Mouse (Mus musculus): Measurements from ENCODE around the gene Rasgef1b.

Rasgef1b gene

DNA sequence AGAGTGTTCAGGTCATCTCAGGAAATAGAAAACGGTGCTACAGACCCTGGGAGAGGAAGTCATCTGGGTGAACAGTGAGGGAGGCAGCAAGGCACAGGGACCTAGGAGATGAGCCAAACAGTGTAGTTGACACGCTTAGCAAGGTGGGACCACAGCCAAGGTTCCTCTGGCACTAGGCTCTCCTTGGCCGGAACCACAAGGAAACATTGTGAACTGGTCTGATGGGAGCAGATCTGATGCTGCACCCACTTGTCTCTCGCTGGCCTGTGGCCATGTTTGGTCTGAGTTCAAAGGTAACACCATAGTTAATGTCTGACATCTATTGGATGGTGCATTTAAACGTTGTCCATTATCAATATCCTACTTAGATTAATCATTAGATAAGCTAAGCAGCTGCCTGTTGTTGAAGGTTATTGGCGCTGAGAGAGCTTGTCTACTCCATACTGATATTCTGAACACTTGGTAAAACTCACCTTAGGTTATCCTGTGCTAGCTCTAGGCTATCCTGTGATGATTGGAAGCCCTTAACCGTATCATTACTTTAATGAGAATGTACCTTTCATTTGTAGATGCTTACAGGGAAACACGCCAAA, 380.5 kb downstream of the Rasgef1b start:
- no peak for DNase-seq

DNA sequence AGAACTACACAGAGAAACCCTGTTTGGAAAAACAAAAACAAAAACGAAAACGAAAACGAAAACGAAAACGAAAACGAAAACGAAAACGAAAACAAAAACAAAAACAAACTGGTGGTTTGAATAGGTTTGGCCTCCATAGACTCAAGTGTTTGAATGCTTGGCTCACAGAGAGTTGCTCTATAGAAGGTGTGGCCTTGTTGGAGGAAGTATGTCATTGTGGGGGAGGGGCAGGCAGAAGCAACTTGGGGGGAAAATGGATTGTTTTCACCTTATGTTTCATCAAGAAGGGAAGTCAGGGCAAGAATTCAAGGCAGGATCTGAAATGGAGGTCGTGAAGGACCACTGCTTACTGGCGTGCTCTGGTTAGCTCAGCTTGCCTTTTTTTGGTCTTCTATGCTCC, 386.3 kb downstream of the Rasgef1b start:
- DNase-seq, result no peak

DNA sequence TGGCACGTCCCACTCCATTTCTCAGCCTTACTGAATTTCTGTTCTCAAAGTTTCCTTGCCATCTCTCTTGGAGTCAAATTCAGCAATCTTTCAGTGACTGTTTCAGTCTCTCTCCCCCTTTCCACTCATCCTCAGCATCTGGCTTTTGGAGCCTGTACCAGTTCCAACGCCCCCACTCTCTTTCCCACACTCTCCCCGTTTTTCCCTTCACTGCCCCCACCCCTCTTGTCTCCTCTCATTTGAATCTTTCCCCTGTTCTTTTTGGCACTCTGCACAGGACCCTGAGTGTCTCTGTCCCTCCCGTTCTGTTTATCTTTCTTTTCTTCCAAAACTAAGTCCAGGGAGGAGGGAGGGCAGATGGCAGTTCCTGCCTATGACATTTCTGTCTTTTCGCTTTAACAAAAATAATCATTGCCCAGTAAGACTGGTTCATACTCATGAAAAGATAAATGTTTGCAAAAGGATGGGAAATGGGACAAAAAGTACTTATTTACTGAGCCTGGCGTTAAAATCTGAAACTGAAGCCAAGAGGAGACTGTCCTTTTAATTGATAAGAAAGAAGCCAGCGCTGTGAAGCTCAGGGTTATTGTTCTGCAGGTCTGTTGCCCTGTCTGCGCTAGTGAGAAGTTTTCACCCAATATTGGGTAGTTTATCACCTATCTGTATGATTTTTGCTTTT, 388.4 kb downstream of the Rasgef1b start:
- DNase-seq, result no peak

DNA sequence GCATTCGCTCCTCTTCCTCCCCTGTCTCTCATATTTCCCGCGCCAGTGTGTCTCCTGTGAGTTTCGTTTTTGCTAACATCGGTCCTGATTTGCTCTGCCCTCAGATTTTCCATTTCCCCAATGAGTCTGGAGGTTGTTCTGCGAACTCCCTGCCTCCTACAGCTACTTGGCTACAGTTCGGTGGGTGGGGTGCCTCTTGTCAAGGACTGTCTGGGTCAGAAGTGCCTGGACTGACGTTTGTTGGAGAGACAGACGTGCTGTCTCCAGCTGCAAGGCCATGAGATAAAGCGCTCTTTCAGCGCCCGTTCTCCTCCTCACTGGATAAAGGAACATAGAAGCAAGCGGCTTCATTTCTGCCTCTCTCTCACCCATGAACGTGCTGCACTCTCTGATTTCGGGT, 389.1 kb downstream of the Rasgef1b start:
- DNase-seq, result peak; percentile 14

DNA sequence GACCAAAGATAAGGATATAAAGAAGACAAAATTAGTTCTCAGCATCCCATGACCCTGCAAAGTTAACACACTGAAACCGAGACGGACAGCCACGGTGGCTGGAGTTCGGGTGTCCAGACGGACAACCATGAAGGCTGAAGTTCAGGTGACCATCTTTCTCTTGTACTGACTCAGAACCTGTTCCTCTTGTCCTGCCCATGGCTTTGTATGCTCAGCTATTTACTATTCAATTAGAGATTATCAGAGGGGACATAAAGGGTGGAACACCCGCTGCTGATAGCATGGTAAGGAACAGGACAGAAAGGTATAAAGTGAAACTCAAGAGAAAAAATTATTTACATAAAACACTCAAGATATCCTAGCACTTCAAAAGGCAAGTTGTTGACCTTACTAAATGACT, 390.0 kb downstream of the Rasgef1b start:
- no peak for DNase-seq

DNA sequence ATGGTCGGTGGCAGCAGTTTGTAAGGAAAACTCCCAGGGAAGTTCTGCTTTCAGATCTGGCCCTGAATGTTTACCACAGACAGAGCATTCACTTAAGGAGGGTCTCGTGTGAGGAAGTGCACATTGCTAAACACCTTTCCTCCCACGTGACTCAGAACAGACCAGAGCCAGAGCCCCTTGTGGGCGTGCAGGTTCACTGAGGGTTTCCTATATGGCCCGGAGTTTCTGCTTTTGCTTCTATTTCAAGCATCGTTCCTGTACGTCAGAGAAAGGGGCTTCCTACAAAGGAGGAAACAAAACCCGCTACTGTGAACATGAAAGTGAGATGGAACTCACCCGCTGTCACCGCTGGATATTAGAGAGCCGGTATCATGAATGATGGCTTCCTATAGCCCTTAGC, 392.4 kb downstream of the Rasgef1b start:
- DNase-seq, result no peak

DNA sequence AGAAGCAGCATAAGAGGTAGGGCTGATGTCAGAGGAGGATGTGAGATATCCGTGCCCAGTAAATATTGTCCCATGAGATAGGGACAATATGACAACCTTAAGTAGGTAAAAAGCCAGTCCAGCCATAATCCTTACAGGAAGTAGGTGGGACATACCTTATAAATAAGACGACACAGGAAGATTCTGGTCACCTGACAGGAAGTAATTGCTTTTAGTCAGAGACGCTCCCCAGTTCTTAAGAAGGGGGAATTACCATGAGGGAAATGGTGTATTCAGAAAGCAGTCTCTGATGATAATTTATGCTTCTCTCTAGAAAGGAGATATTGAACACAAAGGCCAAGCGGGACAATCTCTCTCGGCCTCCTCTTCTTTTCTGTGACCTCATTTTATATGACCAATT, 394.8 kb downstream of the Rasgef1b start:
- no peak for DNase-seq

DNA sequence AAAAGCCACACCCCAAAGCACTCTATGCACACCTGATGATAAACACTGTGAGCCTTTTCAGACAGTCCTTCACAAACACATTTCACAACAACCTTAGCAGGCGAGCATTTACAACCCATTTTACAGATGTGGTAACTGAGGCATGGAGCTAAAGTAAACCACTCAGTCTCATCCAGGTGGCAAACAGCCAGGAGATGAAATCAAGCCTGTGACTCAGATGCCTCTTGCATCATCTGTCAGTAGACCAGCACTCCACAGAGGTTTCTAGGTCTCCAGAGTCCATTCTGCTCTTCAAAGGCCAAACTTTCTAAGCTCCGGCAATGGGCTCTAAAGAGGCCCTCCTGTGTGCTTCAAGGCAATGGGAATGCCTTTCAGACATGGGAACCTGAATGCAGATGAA, 396.8 kb downstream of the Rasgef1b start:
- DNase-seq, result no peak

DNA sequence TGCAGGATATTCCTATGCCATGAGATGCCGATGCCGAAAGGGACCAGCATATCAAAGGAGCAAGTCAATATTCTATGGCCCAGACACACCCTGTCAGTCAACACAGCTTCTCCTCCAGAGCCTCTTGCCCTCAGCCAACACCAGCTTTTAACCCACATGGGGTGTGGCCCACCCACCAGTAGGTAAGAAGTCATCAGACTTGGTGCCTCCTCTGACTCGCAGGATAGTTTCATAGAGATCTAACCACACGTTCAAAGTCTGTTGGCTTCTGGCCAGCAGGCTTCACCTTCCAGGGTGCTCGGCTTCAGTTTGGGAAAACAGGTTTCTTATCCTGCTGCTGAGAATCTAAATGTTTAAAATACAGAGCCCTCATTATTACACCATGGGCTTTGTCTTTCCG, 399.8 kb downstream of the Rasgef1b start:
- no peak for DNase-seq

DNA sequence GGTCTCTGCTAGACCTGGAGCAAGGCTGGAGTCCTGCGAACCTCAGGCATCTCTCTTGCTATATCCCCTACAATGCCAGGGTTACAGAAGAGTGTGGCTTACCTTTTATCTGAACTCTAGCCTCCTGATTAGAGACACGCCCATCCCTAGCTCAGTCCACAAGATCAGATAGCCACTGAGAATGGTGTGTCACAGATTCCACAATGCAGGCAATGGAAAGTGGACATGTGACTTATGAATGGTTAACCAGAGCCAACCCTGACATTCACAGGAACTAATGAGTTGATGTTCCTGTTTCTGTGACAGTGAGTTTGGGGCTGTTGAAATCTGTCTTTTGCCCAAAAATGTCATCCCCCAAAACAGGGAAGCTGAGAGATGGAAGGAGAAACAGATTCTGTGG, 401.8 kb downstream of the Rasgef1b start:
- DNase-seq, result no peak

DNA sequence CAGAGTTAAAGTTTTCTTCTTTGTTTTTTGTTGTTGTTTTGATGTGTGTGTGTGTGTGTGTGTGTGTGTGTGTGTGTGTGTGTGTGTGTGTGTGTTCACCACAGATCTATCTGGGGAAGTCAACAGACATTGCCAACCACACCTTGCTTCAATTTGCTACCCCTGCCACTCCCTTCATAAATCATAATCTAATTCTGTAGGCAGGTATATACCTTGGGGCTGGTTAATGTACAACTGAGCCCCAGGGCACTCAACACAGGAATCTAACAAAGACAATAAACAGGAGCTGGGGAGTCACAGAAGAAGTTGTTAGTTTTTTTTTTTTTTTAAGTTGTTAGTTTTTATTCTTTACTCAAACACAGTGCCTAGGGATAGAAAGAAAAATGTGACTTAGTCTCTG, 403.6 kb downstream of the Rasgef1b start:
- DNase-seq, result no peak

DNA sequence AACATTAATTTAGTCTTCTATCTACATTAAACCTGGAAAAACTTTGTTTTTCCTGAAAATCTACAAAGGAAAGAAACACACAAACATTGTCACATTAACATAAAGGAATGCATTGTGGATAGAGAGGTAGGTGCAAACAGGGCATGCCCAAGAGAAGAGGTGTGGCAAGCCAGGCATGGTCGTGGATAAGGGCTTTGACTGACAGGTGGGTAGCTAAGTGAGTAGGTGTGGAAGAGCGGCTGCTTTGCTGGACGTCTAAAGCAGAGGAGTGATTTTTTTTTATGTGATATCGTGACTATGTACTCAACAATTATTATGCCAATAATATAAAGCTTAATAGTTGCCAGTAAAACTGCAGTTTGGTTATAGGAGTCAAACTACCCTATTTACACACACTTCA, 408.1 kb downstream of the Rasgef1b start:
- DNase-seq, result no peak

DNA sequence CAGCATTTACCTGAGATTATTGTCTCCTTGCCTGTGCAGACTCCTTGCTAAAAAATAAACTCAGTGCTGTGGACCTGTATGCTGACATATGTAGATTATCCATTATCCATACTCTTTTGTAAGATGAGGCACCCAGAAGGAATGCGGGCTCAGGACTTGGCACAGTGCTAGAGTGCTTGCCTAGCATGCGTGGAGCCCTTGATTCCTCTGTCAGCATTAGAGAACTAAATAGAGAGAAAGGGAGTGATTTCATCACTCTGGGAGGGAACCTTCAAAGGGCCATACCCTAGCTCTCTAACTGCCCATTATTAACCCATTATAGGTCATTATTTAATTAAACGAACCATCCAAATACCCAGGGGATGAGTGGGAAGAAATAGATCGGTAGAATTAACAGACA, 430.9 kb downstream of the Rasgef1b start:
- DNase-seq, result no peak

DNA sequence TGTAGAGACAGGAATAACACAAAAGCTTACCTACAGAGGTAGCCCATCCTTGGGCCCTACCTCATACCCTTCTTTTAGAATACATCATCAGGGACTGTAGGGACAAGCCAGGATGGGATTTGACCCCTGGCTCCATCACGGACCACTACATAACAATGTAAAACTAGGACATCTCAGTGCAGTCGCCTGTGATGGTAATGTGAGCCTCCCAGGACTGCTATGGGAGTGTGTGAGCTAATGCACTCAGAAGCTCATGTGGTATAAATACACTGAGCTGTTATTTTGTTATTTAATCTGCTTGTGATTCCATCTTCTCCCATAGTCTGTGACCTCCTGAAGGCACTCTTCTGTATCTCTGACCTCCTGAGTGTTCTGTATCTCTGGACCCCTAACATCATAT, 432.5 kb downstream of the Rasgef1b start:
- peak; percentile 45 for DNase-seq

DNA sequence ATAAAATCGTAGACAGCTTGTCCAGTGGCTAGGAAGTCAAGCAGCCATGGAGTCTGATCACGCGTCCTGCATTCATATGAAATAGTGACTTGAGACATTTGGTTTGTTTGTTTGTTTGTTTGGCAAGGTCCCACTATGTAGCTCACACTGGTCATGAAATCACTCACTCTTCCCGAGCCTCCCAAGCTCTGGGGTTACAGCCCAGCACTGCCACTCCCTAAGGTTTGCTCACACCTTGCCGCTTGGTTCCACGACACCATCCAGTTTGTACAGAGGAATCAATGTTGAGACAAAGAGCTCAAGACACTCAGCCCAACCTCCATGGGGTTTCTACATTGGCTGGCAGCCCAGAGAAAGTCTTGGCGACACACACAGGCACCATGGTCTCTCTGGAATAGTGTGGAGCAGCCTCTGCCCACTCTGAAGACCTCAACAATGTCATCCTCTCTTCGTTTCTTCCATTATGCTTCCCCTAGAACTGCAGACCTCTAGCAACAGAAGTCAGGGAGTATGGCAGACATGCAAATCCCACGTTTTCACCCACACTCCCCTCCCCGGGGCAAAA, 436.5 kb downstream of the Rasgef1b start:
- DNase-seq, result no peak

DNA sequence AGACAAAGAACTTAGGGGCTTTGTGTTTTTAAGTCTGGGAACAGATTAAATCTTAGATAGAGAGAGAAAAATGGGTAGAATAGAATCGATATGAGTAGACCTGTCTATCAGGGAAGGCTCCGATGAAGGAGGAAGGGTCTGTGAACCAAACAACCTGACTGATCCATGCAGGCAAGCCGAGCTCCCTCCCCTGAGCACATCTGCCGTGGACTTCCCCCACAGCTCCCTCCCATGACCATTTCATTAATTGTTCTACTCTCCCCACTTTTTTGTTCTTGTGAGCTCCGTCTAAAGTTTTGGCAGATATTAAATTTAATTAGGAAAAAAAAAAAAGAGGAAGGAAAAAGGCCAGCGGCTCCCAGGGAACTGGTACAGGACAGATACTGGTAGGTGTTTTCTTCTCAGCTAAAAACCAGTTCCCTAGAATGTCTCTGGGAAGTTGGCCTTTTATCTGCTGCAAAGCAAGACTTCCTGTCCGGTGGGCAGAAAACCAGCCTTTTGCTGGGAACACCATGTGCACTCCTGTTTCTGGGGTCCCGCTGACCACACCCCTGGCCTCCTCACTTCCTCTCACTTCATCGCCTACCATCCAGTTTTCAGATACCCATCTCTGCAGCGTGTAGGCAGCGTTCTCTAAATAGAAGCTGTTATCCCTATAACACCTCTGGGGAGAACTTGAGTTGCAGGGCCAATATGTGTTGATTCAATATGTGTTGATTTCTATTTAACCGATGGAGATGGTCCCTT, 437.6 kb downstream of the Rasgef1b start:
- no peak for DNase-seq

DNA sequence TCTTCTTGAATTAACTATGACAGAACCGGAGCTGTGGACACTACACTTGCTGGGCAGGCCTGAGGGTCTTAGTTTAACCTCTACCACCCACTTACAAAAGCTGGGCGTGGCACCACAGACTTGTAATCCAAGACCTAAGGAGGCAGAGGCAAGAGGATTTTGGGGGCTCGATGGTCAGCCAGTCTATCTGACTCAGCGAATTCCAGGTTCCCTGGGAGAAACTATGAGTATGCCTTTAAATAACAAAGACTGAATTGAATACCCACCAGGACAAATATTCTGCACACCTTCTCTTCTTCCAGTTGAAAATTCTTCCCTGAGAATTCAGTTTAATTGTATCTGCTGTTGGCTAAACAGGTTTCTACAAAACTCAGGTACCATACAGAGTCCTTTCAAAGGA, 440.6 kb downstream of the Rasgef1b start:
- no peak for DNase-seq

DNA sequence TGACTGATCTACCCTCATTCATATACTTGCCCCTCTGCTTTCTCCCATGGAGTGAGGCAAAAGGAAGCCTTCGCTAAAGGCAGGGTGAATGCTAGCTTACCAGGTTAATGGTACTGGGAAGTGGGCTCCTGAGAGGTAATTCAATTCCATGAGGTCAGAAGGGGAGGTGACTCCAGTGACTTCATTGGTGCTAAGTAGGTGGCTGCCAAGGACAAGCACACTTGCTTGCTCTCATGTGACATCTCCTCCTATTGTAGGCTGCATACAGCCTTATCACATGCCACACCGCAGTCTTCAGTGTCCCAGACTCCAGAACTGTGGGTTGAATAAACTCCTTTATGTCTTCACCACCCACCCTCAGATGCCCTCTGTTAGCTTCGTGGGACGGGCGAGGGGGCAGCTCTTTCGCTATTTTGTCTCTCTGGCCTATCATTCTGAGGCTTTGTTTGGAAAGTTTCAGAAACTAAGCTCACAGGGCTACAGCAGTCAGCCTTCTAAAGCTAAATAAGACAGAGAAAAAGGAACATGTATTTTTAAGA, 441.1 kb downstream of the Rasgef1b start:
- no peak for DNase-seq

DNA sequence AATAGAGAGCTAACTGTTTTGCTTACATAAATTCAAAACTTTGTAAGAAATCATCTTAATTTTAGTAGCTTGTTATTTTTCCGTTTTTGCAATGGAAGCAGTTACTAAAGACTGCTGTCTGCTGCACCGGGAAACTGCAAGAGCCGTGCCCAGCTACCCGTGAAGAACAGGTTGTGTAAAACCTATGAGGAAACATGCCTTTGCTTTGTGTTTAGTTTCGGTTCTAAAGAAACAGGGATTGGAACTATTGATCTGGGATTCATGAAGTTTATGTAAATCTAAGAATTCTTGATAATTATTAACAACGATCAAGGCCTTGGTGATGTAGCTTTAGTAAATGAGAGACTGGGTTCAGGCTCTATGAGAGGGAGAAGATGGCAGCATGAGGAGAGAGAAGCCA, 442.3 kb downstream of the Rasgef1b start:
- DNase-seq, result no peak

DNA sequence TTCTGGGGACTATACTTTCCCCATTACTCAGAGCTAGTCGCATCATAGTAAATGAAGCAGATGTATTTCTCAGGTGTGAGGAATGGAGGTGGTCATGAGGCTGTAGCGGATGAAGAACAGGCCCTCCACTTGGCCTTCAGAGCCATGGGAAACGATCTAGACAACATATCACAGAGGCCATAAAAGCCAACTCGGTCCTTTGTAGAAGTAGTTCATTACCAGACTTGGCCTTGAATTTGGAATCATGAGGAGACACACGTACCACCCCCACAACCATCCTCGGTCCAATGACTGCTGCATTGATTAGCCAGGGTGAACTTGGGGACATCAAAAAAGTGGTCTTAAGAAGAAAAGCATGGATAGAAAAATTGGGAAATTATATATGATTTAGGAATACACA, 442.8 kb downstream of the Rasgef1b start:
- no peak for DNase-seq

DNA sequence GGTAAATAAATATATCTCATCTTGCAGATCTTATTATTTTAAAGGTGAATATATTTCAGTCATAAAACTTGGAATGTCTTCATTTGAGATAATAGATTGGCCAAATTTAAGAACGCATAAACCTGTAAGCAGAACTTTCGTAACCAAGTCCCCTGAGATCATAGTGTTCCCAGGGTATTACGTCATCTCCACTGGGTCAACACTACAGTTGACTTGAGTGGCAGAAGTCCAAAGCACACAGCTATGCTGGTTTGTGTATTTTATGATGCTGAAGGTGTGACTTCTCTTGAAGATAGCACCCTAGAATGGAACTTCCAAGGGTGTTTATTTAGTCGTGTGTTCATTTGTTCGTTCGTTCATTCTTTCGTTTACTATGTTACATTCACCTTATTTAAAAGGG, 444.5 kb downstream of the Rasgef1b start:
- no peak for DNase-seq

DNA sequence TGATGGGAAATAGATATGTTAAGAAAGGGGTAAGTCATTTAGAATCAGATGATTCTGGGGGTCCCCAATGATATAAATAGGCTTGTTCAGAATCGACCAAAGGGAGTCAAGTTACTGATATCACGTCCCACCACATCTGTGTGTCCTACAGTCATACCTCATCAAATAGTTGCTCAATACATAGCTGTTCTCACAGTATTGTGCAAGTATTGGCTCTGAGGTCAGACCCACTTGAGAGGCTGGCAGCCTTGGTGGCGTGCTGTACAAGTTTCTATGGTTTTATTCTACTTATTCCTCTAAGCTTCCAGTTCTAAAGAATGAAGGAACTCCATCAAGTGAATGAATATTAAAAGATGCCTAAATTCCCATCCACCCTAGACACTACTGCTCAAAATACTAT, 445.2 kb downstream of the Rasgef1b start:
- no peak for DNase-seq

DNA sequence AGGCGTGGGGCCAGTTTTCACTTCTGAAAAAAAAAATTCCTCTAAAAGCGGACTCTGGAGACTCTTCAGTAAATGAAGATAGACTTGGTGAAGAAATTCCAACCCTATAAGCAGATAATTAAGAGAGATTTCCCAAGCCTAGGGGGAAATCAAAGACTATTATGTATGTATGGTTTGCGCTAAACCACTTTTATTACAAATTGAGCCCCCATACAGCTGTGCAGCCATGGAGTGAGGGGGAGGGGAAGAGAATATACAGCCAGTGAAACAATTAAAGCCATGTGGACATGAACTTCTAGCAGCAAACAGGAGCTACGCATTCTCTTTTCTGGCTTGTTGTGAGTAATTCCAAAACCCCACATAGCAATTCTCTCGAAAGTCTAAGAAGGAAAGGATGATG, 448.3 kb downstream of the Rasgef1b start:
- DNase-seq, result no peak

Measured in retina, postnatal 1 day (tissue).